Mouse (Mus musculus) spleen, adult 2 months (tissue): ENCODE data around the gene Cdc20b.

Experiments
- CTCF ChIP-seq: fragments of 200-500 bp; IDR thresholded peaks from 2 replicates; pipeline ENCODE4 v1.5.1; 2011; ENCODE audit warnings: mild to moderate bottlenecking, inconsistent platforms; ENCODE audit not compliant: insufficient read depth, insufficient read length, insufficient replicate concordance; ENCODE audit errors: extremely low read depth
- POLR2A ChIP-seq: fragments of 200-500 bp; IDR thresholded peaks from 2 replicates; pipeline ENCODE4 v1.6.1; 2011; ENCODE audit warnings: low read depth, low read length, inconsistent platforms

DNA sequence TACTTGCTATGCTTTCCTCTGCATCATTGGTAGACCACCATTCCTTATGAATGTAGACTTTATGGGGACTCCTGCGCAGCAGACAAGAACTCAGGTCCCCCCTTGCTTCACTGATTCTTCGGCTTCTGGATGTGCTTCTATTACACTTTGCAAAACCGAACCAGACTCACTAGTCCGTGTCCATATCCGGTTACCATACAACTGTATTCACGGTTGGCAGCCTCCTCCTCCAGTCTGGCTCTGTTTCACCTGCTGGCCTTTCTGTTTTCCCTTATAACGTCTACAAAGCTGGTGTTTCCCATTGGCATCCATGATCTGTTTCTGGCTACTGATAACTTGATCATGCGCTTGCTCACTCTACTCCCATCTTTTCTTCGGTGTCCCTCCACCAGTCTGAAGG lies 29.6 kb downstream of the Cdc20b start:
- no peak for TF ChIP-seq CTCF
- TF ChIP-seq POLR2A, result no peak
